Mouse (Mus musculus) skeletal muscle tissue, adult 2 months (tissue): ENCODE results near the gene Gm10188.

Experiments
- DNase-seq: peaks from one replicate; pipeline ENCODE4 v3.0.0-alpha.2; 2012; ENCODE audit warnings: low read depth, low spot score

Gene Gm10188

DNA sequence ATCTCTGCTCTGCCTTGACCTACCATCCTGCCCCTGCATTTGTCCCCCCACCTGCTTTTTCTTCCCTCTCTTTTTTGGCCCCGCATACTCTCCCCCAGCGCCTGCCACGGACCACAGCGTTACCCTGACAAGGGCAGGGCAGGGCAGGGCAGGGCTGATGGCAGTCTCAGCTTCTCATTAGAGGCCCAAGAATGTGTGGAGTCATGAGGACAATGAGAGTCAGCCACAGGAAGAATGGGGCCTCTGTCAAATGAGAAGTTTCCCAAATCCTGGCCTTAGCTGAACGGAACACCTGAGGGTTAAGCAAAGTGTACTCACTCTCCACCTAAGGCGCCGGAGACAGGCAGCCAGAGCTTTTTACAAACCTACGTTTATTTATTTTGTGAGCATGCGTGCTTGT lies 34.5 kb downstream of the Gm10188 start:
- no peak for DNase-seq

DNA sequence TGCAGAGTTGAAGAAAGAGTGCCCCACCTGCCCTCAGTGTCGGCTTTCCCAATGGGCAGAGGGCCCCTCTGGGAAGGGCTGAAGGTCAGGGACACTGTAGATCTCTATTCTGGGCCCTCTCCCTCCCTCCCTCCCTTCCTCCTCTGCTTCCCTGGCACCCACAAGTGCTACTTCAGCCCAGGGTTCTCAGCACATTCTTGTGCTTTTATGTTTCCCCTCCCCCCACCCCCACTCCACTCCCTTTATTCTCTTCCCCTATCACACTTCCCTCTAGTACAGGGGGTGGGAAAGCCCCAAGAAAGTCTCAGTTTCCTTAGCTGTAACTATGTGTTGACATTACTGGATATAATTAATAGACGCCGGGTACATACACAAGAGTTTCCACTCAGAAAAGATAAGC lies 34.9 kb downstream of the Gm10188 start:
- DNase-seq = no peak

GRCm38 (mm10) chr1:132193806-132194205 lies 35.8 kb downstream of the Gm10188 start:
- DNase-seq = no peak

DNA sequence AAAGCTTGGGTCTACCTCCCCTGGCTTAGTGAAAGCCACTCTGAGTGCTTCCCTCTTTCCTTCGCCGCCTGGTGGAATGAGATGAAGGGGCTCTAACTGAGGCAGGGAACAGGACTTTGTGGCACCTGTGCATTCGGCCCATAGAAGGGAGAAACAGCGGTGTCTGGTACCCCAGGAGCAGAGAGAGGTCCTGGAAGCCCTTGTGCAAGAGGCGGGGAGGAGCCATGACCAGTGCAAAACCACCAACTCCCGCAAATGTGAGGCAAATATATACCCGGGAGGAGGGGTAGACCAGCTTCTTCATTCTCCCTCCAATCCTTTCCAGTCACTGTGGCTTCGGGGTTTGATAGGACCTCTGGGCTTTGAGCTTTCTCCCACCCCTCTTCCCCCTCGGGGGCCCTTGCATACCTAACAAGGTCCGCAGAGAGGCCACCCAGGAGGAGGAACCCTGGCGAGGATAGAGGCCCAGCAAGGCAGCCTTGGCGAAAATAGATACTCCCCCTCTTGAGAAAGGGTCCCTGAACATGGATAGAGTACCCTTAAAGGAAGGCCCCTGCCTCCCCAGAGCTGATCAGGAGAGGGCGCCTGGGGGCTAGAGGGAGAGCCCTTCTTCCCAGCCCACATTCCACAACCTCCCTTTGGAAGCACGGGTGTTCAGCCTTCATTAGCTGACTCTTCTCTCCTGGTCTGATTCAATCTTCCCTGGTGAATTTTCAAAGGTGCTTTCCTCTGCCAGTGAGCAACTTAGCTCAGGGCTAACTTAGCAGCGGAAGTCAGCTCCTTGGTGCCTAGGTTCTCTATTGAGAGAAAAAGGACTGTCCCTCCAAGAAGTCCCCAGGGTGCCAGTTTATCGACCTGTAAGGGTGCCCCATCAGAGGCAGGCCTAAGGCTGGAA lies 37.5 kb downstream of the Gm10188 start:
- DNase-seq = no peak

GRCm38 (mm10) chr1:132191093-132191785 lies 38.3 kb downstream of the Gm10188 start, which contains the start of the genes Lemd1 and AC124108.1:
TSS of gene Lemd1 (plus strand) at chr1:132191431.
TSS of gene AC124108.1 (plus strand) at chr1:132191457.
- DNase-seq = no peak

- no peak for DNase-seq
Measured at GRCm38 (mm10) chr1:132190621-132191092, 38.9 kb downstream of the Gm10188 start.

DNA sequence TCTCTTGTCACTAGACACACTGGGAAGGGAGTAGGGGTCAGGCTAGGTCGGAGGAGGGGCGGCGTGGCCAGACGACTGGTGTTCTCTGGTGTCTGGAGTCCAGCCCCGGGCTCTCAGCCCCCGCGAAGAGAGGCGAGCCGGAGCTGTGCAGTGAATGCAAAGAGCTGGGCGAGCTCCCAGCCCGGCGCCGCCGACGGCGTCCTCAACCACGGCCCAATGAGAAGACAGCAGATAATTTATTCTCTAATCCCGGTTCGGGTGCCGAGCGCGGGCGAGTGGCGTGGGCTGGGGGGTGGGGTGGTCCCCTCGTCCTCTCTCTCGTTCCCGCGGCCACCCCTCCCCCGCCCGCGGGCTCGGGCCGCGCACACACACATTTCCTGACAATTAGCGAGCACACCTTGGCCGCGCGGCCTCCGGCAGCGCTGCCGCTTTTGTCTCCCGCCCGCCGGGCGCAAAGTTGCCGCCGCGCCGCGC lies 39.5 kb downstream of the Gm10188 start:
- DNase-seq = no peak

DNA sequence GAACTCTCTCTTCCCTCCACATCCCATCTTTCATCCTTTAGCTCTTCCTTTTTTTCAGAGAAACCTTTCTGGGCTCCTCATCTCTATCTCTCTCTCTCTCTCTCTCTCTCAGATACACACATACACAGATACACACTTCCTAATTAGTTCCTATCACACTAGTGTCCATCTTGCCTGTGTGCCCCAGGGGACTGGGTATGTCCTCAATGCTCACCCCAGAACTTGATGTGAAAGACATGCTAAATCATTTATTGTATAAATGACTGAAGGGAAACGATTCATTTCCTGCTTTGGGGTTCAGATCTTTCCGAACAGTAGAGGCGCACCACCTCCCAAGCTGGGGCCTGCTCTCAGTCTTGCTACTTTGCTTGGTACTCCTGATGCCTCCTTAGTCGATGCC lies 40.3 kb downstream of the Gm10188 start:
- no peak for DNase-seq

GRCm38 (mm10) chr1:132188442-132189066 lies 41.0 kb downstream of the Gm10188 start:
- no peak for DNase-seq

GRCm38 (mm10) chr1:132186303-132186702 lies 43.3 kb downstream of the Gm10188 start:
- DNase-seq = no peak
